Mouse (Mus musculus): ENCODE measurements at regions not wholly inside any gene's neighbourhood (a gene's known extent, or its start where the extent isn't known, plus 50 kb on each side); places are given as distances from the start of the nearest gene placed in this dataset.

DNA sequence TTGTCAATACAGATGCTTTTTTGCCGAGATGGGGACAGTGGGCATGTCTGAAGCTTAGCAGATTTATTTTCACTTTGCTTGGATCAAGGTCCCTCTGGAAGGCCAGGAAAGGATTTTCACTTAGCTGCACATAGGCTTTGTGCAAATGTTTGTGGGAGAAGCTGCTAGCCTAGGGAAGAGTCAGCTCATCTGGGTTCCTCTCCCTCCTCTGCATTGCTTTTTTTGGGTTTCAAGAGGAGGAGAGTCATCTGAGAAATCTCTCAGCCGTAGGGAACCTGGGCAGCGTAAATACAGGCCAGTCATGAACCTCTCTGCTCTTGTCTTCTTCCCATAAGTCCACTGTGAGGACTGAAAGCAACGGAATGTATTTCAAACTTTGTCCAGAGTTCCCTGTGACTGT, 68.0 kb upstream of the Foxo1 start:
- TF ChIP-seq CTCF (IDR thresholded peaks at IDR 0.05; ENCODE audit: borderline replicate concordance, insufficient read depth, low read depth, low read length) (no peak), POLR2A (IDR thresholded peaks at IDR 0.05; ENCODE audit: borderline replicate concordance, insufficient read depth, low read length) (no peak)

All from cerebellum, adult 2 months (tissue).